Mouse (Mus musculus) pancreas, adult 10 weeks (tissue): Measurements from ENCODE around the gene Cetn3. TPM values are rescaled to one million over a fixed set of nuclear protein-coding genes. Genes with fewer than 3 reads are reported as not detected.

ENCODE experiments used
- polyA plus RNA-seq: library from polyadenylated mRNA; stranded (reverse); fragments of 350-450 nt; fragmentation: Illumina TruSeq; extraction: RNeasy Lipid Tissue Mini Kit (QIAGEN cat#74804); gene quantifications from one replicate; pipeline ENCODE4 v1.2.3, GENCODE M21; 2015; ENCODE audit warnings: low read depth, low replicate concordance; ENCODE audit not compliant: insufficient read depth

Cetn3 gene
- 26.5 TPM for polyA plus RNA-seq

DNA sequence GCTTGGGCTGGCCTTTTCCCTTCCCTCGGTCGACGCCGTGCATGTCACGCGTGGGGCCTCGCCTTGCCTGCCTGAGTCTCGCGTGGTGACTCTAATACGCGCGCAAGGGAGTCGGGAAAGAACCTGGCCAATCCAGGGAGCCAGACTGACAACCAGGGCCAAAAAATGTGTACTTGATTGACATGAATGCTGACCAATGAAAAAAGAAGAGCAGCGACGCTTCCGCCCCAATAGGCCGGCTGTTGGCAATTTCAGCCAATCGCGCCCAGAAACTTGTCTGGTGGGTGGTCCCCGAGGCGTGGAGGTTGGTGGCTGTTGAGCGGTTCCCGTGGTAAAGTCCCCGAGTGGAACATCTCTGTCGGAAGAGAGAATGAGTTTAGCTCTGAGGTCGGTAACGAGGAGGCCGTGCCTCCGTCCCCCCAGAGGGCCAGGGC is at the start of gene Cetn3:
Cetn3 (plus strand) TSS at position 107 of the 434 bp plus-strand sequence.

Other genes with a start within 250 kb of the Cetn3 start
- 0.33 TPM for gene Adgrv1, start 149.9 kb upstream of the Cetn3 start, polyA plus RNA-seq
- gene Lysmd3, start 125.4 kb upstream of the Cetn3 start, polyA plus RNA-seq: 3.5 TPM
- gene Polr3g, start 72.1 kb upstream of the Cetn3 start, polyA plus RNA-seq: 1.6 TPM
- gene Mblac2, start 71.7 kb upstream of the Cetn3 start, polyA plus RNA-seq: 1.3 TPM